34 mouse cellular contexts compared by ENCODE assay signal in the genomic region with DNA sequence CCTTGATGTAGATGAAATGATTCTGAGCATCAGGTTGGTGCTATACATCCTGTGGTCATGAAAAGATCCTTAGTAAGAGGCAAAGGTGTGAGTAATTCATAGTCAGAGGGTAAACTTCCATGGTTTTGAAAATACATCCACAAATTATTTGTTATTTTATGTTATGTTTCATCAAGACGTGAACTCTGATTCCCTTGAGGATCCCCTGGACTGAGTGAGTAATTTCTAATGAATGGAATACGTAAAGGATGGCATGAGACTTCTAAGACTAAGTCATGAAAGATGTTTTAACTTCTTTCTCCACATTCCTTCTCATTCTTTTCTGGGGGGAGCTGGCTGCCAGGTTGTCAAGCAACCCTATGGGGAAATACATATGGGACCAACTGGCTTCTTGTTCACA. TPM values are rescaled to one million over a fixed set of nuclear protein-coding genes. Genes with fewer than 3 reads are reported as not detected.
"Had no signal": no experiment of that assay in that cellular context is flagged by ENCODE, and none has a peak within 500 bp of the region (broad histone marks: within the 10 kb centered on the region; RNA-seq: fewer than 3 reads in every experiment).

No protein-coding gene starts in this region.

- H3K4me2 ChIP-seq: heart, embryonic 12.5 days; hindbrain, embryonic 12.5 days; hindbrain, embryonic 14.5 days; kidney, embryonic 15.5 days; limb, embryonic 12.5 days; liver, embryonic 11.5 days; liver, embryonic 13.5 days; liver, embryonic 15.5 days had no signal

- H3K4me3 ChIP-seq: heart, embryonic 10.5 days; heart, embryonic 12.5 days; hindbrain, embryonic 10.5 days; hindbrain, embryonic 12.5 days; kidney, embryonic 15.5 days; limb, embryonic 10.5 days; limb, embryonic 12.5 days; liver, embryonic 13.5 days; liver, embryonic 15.5 days had no signal

- H3K9ac ChIP-seq: heart, embryonic 12.5 days; hindbrain, embryonic 12.5 days; hindbrain, embryonic 14.5 days; kidney, embryonic 15.5 days; limb, embryonic 12.5 days; liver, embryonic 13.5 days; liver, embryonic 15.5 days had no signal

- DNase-seq: gastrocnemius, postnatal 14 days; gastrocnemius, postnatal 36 days; heart, adult 11 months; heart, postnatal 10 days; heart, postnatal 4 days; kidney, adult 18-20 months; kidney, adult 9 months; kidney, postnatal 14 days; kidney, postnatal 36 days; layer of hippocampus, adult 9-11 months; layer of hippocampus, postnatal 36 days; liver; liver, embryonic 13.5 days had no signal

- H3K4me1 ChIP-seq: heart, embryonic 10.5 days; heart, embryonic 12.5 days; hindbrain, embryonic 10.5 days; hindbrain, embryonic 12.5 days; kidney, embryonic 15.5 days; limb, embryonic 10.5 days; limb, embryonic 12.5 days; liver, embryonic 13.5 days; liver, embryonic 15.5 days had no signal

- H3K27ac ChIP-seq: heart, embryonic 10.5 days; hindbrain, embryonic 10.5 days; hindbrain, embryonic 12.5 days; hindbrain, embryonic 14.5 days; kidney, embryonic 15.5 days; kidney, postnatal 0 days; limb, embryonic 10.5 days; limb, embryonic 12.5 days; liver, embryonic 13.5 days; liver, embryonic 15.5 days had no signal

- ATAC-seq: hindbrain, embryonic 16.5 days; inflammation-experienced regulatory T-cells, adult 6 months; intestine, postnatal 0 days had no signal

- H3K27me3 ChIP-seq: liver, embryonic 13.5 days; liver, embryonic 15.5 days had no signal

- H3K36me3 ChIP-seq: heart, embryonic 10.5 days; heart, embryonic 12.5 days; hindbrain, embryonic 10.5 days; hindbrain, embryonic 12.5 days; kidney, embryonic 15.5 days; limb, embryonic 10.5 days; limb, embryonic 12.5 days; liver, embryonic 13.5 days; liver, embryonic 15.5 days had no signal

- H3K9me3 ChIP-seq: heart, embryonic 10.5 days; heart, embryonic 12.5 days; hindbrain, embryonic 10.5 days; hindbrain, embryonic 12.5 days; kidney, embryonic 15.5 days; limb, embryonic 10.5 days; limb, embryonic 12.5 days; liver, embryonic 13.5 days; liver, embryonic 15.5 days had no signal

RNA-seq across cellular contexts. Expression of a gene that starts 31.6 kb away (rescaled TPM):
- total RNA-seq: gastrocnemius, adult 18-20 months; gastrocnemius, adult 8-10 months; gastrocnemius, postnatal 14 days; gastrocnemius, postnatal 36 days; layer of hippocampus, postnatal 14 days; layer of hippocampus, postnatal 36 days; left cerebral cortex, adult 18-20 months; left cerebral cortex, adult 8-10 months; left cerebral cortex, postnatal 10 days; left cerebral cortex, postnatal 25 days had no signal
- polyA plus RNA-seq: inflammation-experienced regulatory T-cells, adult 6 months had no signal
